Mouse (Mus musculus) liver, postnatal 0 days (tissue): ENCODE data around the gene Apob.

Source experiments
- CTCF ChIP-seq: sonication (generic); IDR thresholded peaks from 2 replicates; pipeline ENCODE4 v1.5.1; 2016; ENCODE audit warnings: antibody characterized with exemption, low read depth
- EP300 ChIP-seq: IDR thresholded peaks from 2 replicates; pipeline ENCODE4 v1.6.1; 2016; ENCODE audit warnings: antibody characterized with exemption, low read depth, mild to moderate bottlenecking

DNA sequence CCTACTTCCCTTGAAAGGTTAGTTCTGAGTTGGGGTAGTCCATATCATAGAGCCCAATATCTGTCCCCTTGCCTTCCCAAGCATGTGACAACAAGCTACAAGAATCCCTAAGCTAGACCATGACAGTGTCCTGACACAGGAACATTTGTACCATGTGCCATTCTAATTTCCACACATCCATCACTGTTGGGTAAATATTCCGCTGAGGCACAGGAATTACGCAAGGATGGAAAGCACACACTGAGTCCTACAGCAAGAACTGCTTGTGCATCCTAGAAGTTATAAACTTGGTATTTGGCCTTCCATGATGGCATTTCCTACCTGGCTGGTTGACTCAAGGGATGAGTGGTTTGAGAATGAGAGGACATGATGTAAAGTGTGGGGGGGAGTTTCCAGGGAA lies 69.6 kb downstream of the Apob start:
- TF ChIP-seq CTCF, result no peak
- no peak for TF ChIP-seq EP300
